Mouse (Mus musculus) bone marrow, adult 2 months (tissue): ENCODE measurements around the gene Macrod2. TPM values are rescaled to one million over a fixed set of nuclear protein-coding genes. Genes with fewer than 3 reads are reported as not detected.

Experiments
- H3K27ac ChIP-seq: fragments of 200-500 bp; 2 replicates; pipeline ENCODE4 v1.5.1; 2012; ENCODE audit warnings: low read depth, mild to moderate bottlenecking, control low read depth, inconsistent platforms, low read length; ENCODE audit not compliant: control insufficient read depth, poor library complexity, insufficient read depth
- H3K4me1 ChIP-seq: fragments of 200-500 bp; 2 replicates; pipeline ENCODE4 v1.6.1; 2011; ENCODE audit warnings: low read length; ENCODE audit not compliant: control insufficient read depth, insufficient read depth
- H3K4me3 ChIP-seq: fragments of 200-500 bp; replicated peaks from 2 replicates; pipeline ENCODE3; 2011; ENCODE audit warnings: mild to moderate bottlenecking, low read depth, low read length, control low read depth; ENCODE audit not compliant: control insufficient read depth
- CTCF ChIP-seq: fragments of 200-500 bp; IDR thresholded peaks from 2 replicates; pipeline ENCODE4 v1.5.1; 2011; ENCODE audit warnings: low read length, control low read depth; ENCODE audit not compliant: control insufficient read depth, insufficient read depth
- POLR2A ChIP-seq: fragments of 200-500 bp; IDR thresholded peaks from 2 replicates; pipeline ENCODE4 v1.6.1; 2011; ENCODE audit warnings: low read depth, mild to moderate bottlenecking, control low read depth, low read length, borderline replicate concordance; ENCODE audit not compliant: control insufficient read depth
- WGBS: fragments of 180-500 bp; shearing (Covaris S2); methylation state at CpG from one replicate; pipeline ENCODE4 v1.1.7; 2018; 5-methylcytosine and 5-hydroxymethylcytosine counted together
- polyA plus RNA-seq: library from polyadenylated mRNA; stranded (reverse); fragments of >200 nt; gene quantifications from 2 replicates; pipeline ENCODE4 v1.2.4, GENCODE M21; 2011; ENCODE audit warnings: low replicate concordance; ENCODE audit not compliant: missing spikeins, insufficient read depth, insufficient read length

The Macrod2 gene
- 2.8 and 4.7 TPM in 2 replicates for polyA plus RNA-seq

- TF ChIP-seq CTCF (no peak), POLR2A (peak; percentile 20; the same call in 1 of the 2 replicates)
- H3K4me1 ChIP-seq: no peaks in the 10 kb centered on the region; the same call in 1 of the 2 replicates
- no peak within 1 kb of the TSS; the same call in 1 of the 2 replicates for H3K27ac ChIP-seq
- H3K4me3 ChIP-seq: peak within 1 kb of the TSS; percentile 40
- WGBS: under 1% methylated on average over 46 of the region's 47 CpGs
Measured at GRCm38 (mm10) chr2:140395179-140395578, at the start of gene Macrod2. Gene Macrod2 (plus strand): TSS chr2:140395309.

- Histone ChIP-seq H3K4me3 (no peak overlapping the region), H3K27ac (no peak overlapping the region), H3K4me1 (no peaks in the 10 kb centered on the region)
- TF ChIP-seq POLR2A (no peak), CTCF (no peak)
- WGBS: 61% methylated on average over 2 of the region's 2 CpGs
Measured at GRCm38 (mm10) chr2:140359905-140360304, 35.2 kb upstream of the Macrod2 start.

GRCm38 (mm10) chr2:140364804-140365203 lies 30.3 kb upstream of the Macrod2 start:
- no peak overlapping the region for H3K27ac ChIP-seq
- H3K4me1 ChIP-seq: no peaks in the 10 kb centered on the region
- TF ChIP-seq CTCF (no peak), POLR2A (no peak)
- no peak overlapping the region for H3K4me3 ChIP-seq
- 81% methylated on average over 1 of the region's 1 CpGs for WGBS

GRCm38 (mm10) chr2:140389525-140389924 lies 5.6 kb upstream of the Macrod2 start, which contains the start of gene Sel1l2:
Gene Sel1l2 (minus strand): TSS chr2:140389706.
- 43% methylated on average over 4 of the region's 4 CpGs for WGBS
- TF ChIP-seq CTCF (no peak), POLR2A (no peak)
- H3K4me1 ChIP-seq: no peaks in the 10 kb centered on the region
- no peak within 1 kb of the TSS for H3K27ac ChIP-seq
- no peak within 1 kb of the TSS for H3K4me3 ChIP-seq

GRCm38 (mm10) chr2:140395744-140396231 lies 679 bp downstream of the Macrod2 start:
- TF ChIP-seq CTCF (no peak), POLR2A (no peak)
- Histone ChIP-seq H3K27ac (no peak overlapping the region; the same call in 1 of the 2 replicates), H3K4me1 (no peaks in the 10 kb centered on the region; the same call in 1 of the 2 replicates), H3K4me3 (peak overlapping the region; percentile 9)
- under 1% methylated on average over 58 of the region's 58 CpGs for WGBS

- Histone ChIP-seq H3K27ac (no peak overlapping the region), H3K4me3 (no peak overlapping the region), H3K4me1 (no peaks in the 10 kb centered on the region)
- TF ChIP-seq CTCF: no peak
- no peak for TF ChIP-seq POLR2A
Measured at GRCm38 (mm10) chr2:140425844-140426243, 30.7 kb downstream of the Macrod2 start.

GRCm38 (mm10) chr2:140427283-140427682 lies 32.2 kb downstream of the Macrod2 start:
- Histone ChIP-seq H3K4me3 (no peak overlapping the region), H3K27ac (no peak overlapping the region), H3K4me1 (no peaks in the 10 kb centered on the region)
- TF ChIP-seq CTCF (no peak), POLR2A (no peak)
- 13% methylated on average over 4 of the region's 4 CpGs for WGBS

GRCm38 (mm10) chr2:140439081-140439480 lies 44.0 kb downstream of the Macrod2 start:
- Histone ChIP-seq H3K4me1 (no peaks in the 10 kb centered on the region), H3K27ac (no peak overlapping the region), H3K4me3 (no peak overlapping the region)
- TF ChIP-seq CTCF (no peak), POLR2A (no peak)
- 84% methylated on average over 4 of the region's 4 CpGs for WGBS
